ENCODE assay signal across 9 mouse cellular contexts in the genomic region with DNA sequence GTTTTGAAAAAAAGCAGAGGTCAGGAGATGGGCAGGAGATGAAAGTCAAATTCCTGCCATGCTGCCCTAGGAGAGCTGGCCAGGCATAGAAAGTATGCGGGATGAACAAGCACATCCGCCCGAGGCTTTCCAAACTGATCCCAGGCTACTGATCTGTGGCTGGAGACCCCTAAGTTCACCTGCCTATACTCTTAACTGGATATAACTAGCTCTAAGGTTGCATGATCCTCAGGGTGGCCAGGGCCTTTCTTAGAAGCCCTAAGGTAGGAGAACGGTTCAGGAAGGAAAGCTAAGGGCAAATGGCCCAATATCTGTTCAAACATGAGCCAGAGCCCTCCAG. TPM values are rescaled to one million over a fixed set of nuclear protein-coding genes. Genes with fewer than 3 reads are reported as not detected.
DNase-seq lines count a peak whose midpoint lies in the region; ATAC-seq and TF ChIP-seq lines count a peak whose summit lies in the region.
"Had no signal": no experiment of that assay in that cellular context is flagged by ENCODE, and none has a peak within 500 bp of the region (broad histone marks: within the 10 kb centered on the region; RNA-seq: fewer than 3 reads in every experiment).

No protein-coding gene starts in this region.

- no peak overlapping the region for H3K9ac ChIP-seq in heart, adult 2 months (ENCODE audit: low read depth, low read length)
- peak overlapping the region; percentile 30; the same call in 1 of the 2 replicates for H3K9ac ChIP-seq in ES-Bruce4 (ENCODE audit: low read depth, poor library complexity, severe bottlenecking)
- peak overlapping the region; percentile 59 for H3K9ac ChIP-seq in hindbrain, embryonic 12.5 days

- H3K4me1 ChIP-seq in heart, adult 2 months (ENCODE audit: control insufficient read depth, insufficient read depth, low read length), result peaks cover 5% of the 10 kb centered on the region
- no peaks in the 10 kb centered on the region for H3K4me1 ChIP-seq in ES-Bruce4 (ENCODE audit: control insufficient read depth, insufficient read depth, low read length)
- H3K4me1 ChIP-seq in hindbrain, embryonic 12.5 days, result peaks cover 9% of the 10 kb centered on the region

- WGBS in heart, adult 2 months, result 11% methylated on average over 4 of the region's 4 CpGs
- 21% methylated on average over 4 of the region's 4 CpGs for WGBS in hindbrain, embryonic 12.5 days

- ATAC-seq in hindbrain, embryonic 12.5 days (ENCODE audit: low FRiP score), result no peak
- peak; percentile 11; the same call in 1 of the 2 replicates for ATAC-seq in megakaryocyte, adult 5-6 weeks (ENCODE audit: poor library complexity, severe bottlenecking)

- no peaks in the 10 kb centered on the region for H3K9me3 ChIP-seq in ES-Bruce4 (replicated peaks; ENCODE audit: control insufficient read depth, insufficient read depth, low read length, poor library complexity, severe bottlenecking)
- no peaks in the 10 kb centered on the region for H3K9me3 ChIP-seq in hindbrain, embryonic 12.5 days (replicated peaks)

- no peaks in the 10 kb centered on the region for H3K79me2 ChIP-seq in heart, adult 2 months (replicated peaks; ENCODE audit: control insufficient read depth, insufficient read depth, low read length)

- no peak for DNase-seq in heart, adult 2 months
- no peak for DNase-seq in heart, postnatal 14 days
- no peak for DNase-seq in adrenal gland, postnatal 4 days (ENCODE audit: low spot score in 2 of 2)
- no peak for DNase-seq in c-Kit-positive CD71-positive TER-119-positive erythroid progenitor cells, embryonic 14.5 days (ENCODE audit: low spot score)
- no peak for DNase-seq in layer of hippocampus, adult 18-20 months (ENCODE audit: low spot score in 2 of 2)
- DNase-seq: thymus, adult 2 months had no signal

- TF ChIP-seq POLR2A in heart, adult 2 months (IDR thresholded peaks at IDR 0.05; ENCODE audit: insufficient read depth, low read depth, low read length), result no peak
- TF ChIP-seq POLR2A in ES-Bruce4 (IDR thresholded peaks at IDR 0.05; ENCODE audit: insufficient read depth, low read length), result no peak

- H3K27me3 ChIP-seq in heart, adult 2 months (ENCODE audit: control insufficient read depth, insufficient read depth, low read length), result no peaks in the 10 kb centered on the region
- no peaks in the 10 kb centered on the region for H3K27me3 ChIP-seq in ES-Bruce4 (ENCODE audit: control insufficient read depth, insufficient read depth, low read length, poor library complexity, severe bottlenecking)
- no peaks in the 10 kb centered on the region for H3K27me3 ChIP-seq in hindbrain, embryonic 12.5 days

- no peaks in the 10 kb centered on the region; the same call in 1 of the 2 replicates for H3K36me3 ChIP-seq in heart, adult 2 months (ENCODE audit: control insufficient read depth, insufficient read depth, low read length)
- H3K36me3 ChIP-seq in ES-Bruce4 (ENCODE audit: control insufficient read depth, insufficient read depth, low read length, poor library complexity, severe bottlenecking), result no peaks in the 10 kb centered on the region
- H3K36me3 ChIP-seq in hindbrain, embryonic 12.5 days, result no peaks in the 10 kb centered on the region

- TF ChIP-seq EP300 in heart, adult 2 months (IDR thresholded peaks at IDR 0.05; ENCODE audit: insufficient read depth, low read depth, low read length), result no peak
- no peak for TF ChIP-seq EP300 in ES-Bruce4 (IDR thresholded peaks at IDR 0.05; ENCODE audit: insufficient read depth, low read depth, low read length)

- H3K4me2 ChIP-seq in hindbrain, embryonic 12.5 days (replicated peaks), result peak overlapping the region; percentile 71

- H3K27ac ChIP-seq in heart, adult 2 months, result peak overlapping the region; percentile 81; the same call in 1 of the 2 replicates
- no peak overlapping the region for H3K27ac ChIP-seq in ES-Bruce4 (ENCODE audit: insufficient read depth, low read length)
- peak overlapping the region; percentile 40; the same call in 1 of the 2 replicates for H3K27ac ChIP-seq in hindbrain, embryonic 12.5 days

- peak overlapping the region; percentile 46; the same call in 1 of the 2 replicates for H3K4me3 ChIP-seq in heart, adult 2 months
- H3K4me3 ChIP-seq in ES-Bruce4 (ENCODE audit: low read depth, low read length), result peak overlapping the region; percentile 39; the same call in 1 of the 2 replicates
- H3K4me3 ChIP-seq in hindbrain, embryonic 12.5 days, result peak overlapping the region; percentile 40

- intact Hi-C loops in heart, adult 2 months (cut with DNase I), result loop anchor here (2.0 kb wide), 2 partner anchors 58 to 76 kb away; no protein-coding TSS in a partner anchor
- intact Hi-C loops in heart, postnatal 14 days (cut with DNase I), result no loop called here

- TF ChIP-seq CTCF in heart, adult 2 months (IDR thresholded peaks at IDR 0.05), result no peak
- TF ChIP-seq CTCF in ES-Bruce4 (IDR thresholded peaks at IDR 0.05; ENCODE audit: low read depth, low read length), result no peak

RNA-seq across cellular contexts. Expression of gene Hacd4, which starts 0.2 kb away (rescaled TPM):
- 1 to 10 TPM; 3.5 to 5.4 TPM for total RNA-seq in heart, adult 2 months (2021)
- 2.9 and 5.0 TPM in 2 replicates for polyA plus RNA-seq in heart, adult 2 months (2012; rRNA removed)
- 1 to 10 TPM; 5.3 to 5.8 TPM for total RNA-seq in heart, postnatal 14 days (2021)
- 2.3 and 3.0 TPM in 2 replicates for polyA plus RNA-seq in ES-Bruce4 (2011; ENCODE audit: insufficient read depth, insufficient read length, low read depth, missing spikeins)
- polyA plus RNA-seq in hindbrain, embryonic 12.5 days (2016; fragmentation: Nextera tagmentation; extraction: Ambion mirVana), result 3.9 TPM in 2 replicates
- total RNA-seq in megakaryocyte, adult 5-6 weeks (2015), result 112 and 118 TPM in 2 replicates
- 70.7 and 72.7 TPM in 2 replicates for total RNA-seq in megakaryocyte, adult 5-6 weeks (2017)
- total RNA-seq in adrenal gland, postnatal 4 days (2021), result 1 to 10 TPM; 6.5 to 8.4 TPM
- 1 to 10 TPM in 1 of 2 experiments, under 1 TPM in 1; 0.66 to 1.1 TPM for total RNA-seq in layer of hippocampus, adult 18-20 months (2021)

Comparison
In these comparisons a context has a peak if more than half of its experiments do, and no peak if none do; other contexts are left out.
1. RNA of gene Hacd4, which starts 0.2 kb away (total RNA-seq): 70.7 to 118 TPM in megakaryocyte, adult 5-6 weeks; 6.5 to 8.4 TPM in adrenal gland, postnatal 4 days, 5.3 to 5.8 TPM in heart, postnatal 14 days, 3.5 to 5.4 TPM in heart, adult 2 months and 0.66 to 1.1 TPM in layer of hippocampus, adult 18-20 months; every median in the first group is over 4 times any median in the second.
2. Peak in every context shown above with its lines, with median percentiles within 50 percentile points of each other: H3K4me3 ChIP-seq.